Mouse (Mus musculus) embryo, embryonic 11.5 days (tissue): Measurements from ENCODE around the gene Scgb1b29.
"Not testable (repeated sequence)": the region's sequence is repeated elsewhere in the genome, so short reads cannot be mapped to it uniquely, and the experiment has no call there.

ENCODE experiments used
- DNase-seq: peaks from one replicate; pipeline ENCODE4 v3.0.0-alpha.2; 2012; ENCODE audit warnings: low read depth, low spot score

Gene Scgb1b29

DNA sequence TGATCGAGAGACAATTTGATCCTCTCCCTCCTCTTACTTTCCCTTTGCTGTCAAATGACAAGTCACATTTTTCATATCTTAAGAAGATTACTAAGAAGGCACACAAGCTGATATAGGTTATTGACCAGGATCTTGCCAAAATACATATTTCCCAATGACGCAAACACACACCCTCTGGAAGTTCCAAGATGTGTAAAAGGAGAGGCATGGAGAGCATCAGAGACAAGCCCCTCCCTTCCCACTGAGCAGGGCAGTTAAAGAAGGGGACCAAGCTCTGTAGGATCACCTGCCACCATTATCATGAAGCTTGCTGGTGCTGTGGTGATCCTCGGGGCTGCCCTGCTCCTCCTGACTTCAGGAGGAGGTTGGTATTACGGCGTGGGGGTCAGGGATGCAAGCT is at the start of gene Scgb1b29:
Gene Scgb1b29, plus strand, starts transcription at position 301 of the 400 bp plus-strand sequence.
- DNase-seq = not testable (repeated sequence)

DNA sequence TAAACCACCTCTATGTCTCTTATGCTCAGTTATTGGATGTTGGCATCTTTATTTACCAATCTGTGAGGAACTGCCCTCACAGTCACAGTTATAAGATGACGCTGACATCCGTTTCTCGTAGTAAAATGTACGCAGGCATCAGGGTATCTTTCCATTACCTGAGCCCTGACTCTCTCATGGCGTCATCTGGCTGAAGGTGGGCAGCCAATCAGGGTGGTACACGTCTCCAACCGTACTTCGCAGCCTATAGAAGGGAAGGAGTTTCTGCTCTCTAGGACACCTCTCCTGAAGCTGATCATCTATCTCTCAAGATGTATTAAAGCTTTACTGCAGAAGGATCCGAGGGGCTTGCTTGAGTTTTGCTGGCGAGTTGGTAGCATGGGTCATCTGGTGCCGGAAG is 12.7 kb upstream of the Scgb1b29 start:
- not testable (repeated sequence) for DNase-seq
